Mouse (Mus musculus) left cerebral cortex, adult 18-20 months (tissue): ENCODE data around the gene En2. TPM values are rescaled to one million over a fixed set of nuclear protein-coding genes. Genes with fewer than 3 reads are reported as not detected.

Experiments used
- DNase-seq, 2 experiments: peaks; one replicate each; pipeline ENCODE4 v3.0.0; 2021 to 2022; ENCODE audit warnings: low spot score in 2 of 2, mixed read lengths in 1 of 2
- long read RNA-seq, 2 experiments: library from polyadenylated mRNA; stranded (forward); transcript quantifications; one replicate each; pipeline ENCODE4 v2.0.0; 2021
- total RNA-seq, 2 experiments: library from RNA; stranded (reverse); gene quantifications; 2 replicates each; pipeline ENCODE4 v1.2.3; 2021

The En2 gene
- total RNA-seq, result under 1 TPM; 0.23 to 0.35 TPM
- long read RNA-seq, experiment 1, result 0 reads
- long read RNA-seq, experiment 2, partial matches to known transcripts, result 0 of 2 reads
- long read RNA-seq, experiment 2, other reads (novel, unspliced or antisense), result 0 of 2 reads

DNA sequence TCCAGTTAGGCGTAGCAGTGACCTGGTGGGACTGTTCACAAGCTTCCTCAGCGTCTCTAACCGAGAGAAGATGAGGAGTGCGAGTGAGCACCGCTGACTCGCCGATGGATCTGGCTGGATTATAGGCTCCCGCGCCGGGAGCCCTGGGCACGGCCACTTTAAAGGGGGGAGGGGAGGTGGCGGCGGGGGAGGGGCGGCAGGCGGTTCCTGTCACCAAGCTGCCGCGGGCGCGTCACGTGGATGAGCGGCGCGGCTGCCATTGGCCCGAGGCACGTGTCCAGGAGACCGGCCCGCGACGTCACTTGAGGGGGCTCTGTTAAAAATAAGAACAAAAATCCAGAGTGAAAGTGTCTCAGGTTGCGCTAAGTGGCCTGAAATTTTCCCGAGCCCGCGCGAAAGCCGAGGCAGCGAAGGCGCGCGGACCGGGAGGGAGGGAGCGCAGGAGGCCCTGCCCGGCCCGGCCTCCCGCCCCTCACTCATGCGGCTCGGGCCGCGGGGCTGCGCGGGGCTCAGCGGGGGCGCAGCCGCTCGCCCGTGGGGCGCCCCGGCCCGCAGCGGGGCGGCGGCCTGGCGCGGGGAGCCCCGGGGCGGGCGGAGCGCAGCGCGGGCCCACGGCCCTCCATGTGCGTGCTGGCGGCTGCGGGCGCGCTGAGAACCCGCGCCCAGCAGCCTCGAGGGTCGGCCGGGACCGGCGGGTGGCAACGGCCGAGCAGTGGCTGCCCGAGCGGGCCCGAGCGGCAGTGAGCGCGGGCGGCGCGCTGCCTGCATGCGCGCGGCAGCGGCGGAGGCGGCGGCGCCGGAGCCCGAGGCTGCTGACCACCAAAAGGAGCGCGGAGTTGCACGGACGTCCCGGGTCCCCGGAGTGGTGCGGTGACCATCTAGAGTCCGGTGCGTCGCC lies at the start of gene En2:
Gene En2 (plus strand): TSS at position 337 of the 898 bp plus-strand sequence.
- DNase-seq, result peak; percentile 11 to 24

DNA sequence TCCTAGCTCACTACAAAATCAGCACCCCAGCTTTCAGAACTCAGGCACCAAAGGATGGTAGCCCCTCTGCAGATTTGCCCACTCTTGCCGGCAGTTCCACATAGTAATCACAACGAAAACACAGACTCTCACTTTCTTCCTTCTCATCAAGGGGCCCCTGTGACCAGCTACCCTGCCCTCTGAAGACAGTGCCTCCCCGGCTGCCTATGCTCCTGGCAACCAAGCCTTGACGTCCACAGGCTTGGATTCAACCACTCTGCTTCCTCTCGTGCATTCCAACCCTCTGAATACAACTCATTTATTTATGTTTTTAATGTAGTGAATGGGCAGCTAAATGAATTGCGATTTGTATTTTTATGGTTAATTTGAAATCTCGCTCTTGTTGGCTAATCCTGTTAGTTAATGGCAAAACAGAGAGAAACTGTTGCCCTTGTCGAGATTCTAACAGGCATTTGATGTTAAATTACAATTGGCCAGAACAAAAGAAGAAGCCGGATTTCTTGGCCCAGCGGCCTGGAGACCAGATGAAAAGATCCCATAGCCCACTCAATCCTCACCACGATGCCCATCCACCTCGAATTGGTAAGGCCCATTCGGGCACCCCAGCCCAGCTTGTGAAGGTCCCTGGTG lies 48.1 kb upstream of the En2 start:
- DNase-seq, result no peak

- no peak for DNase-seq
These were observed 47.5 kb upstream of the En2 start for GRCm38 (mm10) chr5:28117882-28118530.

DNA sequence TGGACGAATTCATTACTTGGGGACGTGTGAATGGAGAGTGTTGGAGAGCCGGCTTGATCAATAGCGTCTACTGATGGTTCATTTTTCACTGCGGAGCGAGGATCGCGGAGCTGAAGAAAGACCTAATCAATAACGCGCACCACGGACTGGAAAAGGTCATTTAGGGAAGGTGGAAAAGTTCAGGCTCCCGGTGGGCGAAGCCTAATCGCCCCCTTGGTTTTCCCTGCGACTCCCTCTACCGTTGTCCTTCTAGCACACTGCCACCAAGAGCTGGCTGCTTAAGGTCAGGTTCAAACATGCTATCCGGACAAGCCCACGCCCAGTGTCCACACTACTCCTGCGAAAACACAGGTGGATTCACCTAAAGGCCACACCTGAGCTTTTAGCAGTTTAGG lies 47.0 kb upstream of the En2 start:
- no peak for DNase-seq

DNA sequence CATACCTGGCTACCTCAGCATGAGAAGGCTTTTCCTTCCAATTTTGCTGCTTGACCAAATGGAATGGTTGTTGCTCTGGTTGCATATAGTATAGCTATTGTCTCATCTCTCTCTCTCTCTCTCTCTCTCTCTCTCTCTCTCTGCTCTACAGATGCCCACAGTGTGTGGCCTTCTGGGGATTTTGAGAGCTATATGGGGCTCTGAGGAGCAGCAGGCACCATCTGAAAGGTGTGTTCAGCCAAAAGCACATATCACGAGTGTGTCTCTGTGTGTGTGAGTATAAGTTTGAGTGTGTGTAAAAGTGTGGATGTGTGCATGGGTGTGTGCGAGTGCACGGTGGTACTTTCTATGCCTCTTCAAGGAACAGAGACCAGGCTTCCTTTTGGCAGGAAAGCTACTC lies 45.9 kb upstream of the En2 start:
- DNase-seq, result no peak

DNA sequence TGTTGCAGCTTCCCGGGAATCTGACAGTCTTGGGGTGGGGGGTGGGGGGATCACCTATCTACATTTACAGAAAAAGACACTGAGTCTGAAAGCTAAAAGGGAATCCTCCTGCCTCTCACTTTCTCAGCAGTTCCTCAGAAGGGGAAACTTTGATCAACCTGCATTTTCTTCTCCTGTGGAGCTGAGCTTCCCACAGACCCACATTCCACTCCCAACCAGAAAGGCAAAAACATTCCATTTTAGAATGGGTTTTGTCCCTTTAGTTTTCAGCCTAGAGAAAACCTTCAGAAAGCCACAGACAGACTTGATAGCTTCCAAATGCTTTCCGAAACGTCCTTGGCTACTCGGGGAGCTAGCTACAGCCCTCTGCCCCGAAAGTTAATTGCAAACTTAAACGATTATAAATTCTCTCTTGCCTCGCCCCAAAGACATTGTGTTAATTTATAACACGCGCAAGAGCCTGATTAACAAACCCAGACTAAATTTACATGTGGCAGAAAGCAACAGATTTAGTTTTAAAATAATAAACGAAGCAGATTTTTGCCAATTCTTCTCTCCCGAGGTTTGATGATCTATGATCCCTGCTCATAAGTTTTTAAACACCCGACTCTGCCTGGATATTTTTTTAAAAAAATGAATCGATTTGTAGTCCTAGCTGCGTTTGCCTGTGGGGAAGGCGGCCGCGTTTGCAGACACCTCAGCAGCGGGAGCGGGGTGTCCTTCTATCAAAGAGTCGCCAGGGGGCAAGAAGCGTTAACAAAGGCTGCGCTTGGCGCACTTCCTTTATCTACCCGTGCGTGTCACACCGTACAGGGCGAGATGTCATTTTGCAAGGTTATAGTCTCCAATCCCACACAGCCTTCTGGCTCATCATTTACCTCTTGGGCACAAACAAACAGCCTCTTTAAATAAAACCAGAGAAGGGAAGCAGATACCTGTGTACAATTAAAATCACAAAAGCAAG lies 42.7 kb upstream of the En2 start:
- DNase-seq, result peak in 1 of 2 experiments; percentile 21

GRCm38 (mm10) chr5:28123455-28123825 lies 42.1 kb upstream of the En2 start:
- DNase-seq, result no peak

DNA sequence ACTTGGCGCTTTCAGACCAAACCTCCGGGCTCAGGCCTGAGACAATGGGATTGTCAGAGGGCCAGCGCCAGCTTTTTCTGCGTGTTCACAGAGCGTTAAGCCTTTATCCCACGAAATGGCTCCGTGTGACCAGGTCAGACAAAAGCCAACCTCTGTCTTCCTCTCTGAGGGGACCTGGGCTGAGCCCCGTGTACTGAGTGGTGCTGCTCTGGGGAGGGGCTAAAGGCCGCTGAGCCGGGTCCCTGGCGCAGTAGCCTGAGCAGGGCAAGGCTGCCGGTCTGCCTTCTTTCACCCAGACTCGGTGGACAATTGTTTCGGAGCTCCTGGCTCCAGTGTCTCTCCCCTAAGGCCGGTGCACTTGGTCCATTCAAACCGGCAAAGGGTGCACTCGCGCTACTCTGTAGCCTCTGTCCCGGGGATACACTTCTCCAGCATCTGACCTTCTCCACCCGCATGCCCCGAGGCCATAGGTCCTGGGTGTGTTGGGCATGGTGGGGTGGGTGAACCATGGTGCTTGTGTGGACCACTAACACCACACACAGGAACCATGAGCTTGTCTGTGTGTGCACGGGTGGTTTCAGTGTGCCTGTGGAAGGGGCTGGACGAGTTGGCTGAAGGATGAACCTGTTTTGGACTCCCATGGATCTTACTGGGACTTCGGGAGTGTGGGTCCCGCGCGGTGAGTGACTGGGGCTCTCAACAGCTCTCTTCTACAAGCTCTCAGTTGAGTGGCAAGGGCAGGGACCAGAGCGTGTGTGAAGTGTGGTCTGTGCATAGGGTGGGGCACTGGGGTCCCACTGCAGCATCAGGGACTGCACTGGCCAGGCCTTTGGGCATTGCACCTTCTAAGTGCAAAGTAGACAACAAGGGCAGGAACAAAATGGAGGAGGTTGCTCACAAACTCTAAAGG lies 40.9 kb upstream of the En2 start:
- DNase-seq, result no peak

- DNase-seq, result no peak
These were observed 36.6 kb upstream of the En2 start for GRCm38 (mm10) chr5:28128851-28129250.

DNA sequence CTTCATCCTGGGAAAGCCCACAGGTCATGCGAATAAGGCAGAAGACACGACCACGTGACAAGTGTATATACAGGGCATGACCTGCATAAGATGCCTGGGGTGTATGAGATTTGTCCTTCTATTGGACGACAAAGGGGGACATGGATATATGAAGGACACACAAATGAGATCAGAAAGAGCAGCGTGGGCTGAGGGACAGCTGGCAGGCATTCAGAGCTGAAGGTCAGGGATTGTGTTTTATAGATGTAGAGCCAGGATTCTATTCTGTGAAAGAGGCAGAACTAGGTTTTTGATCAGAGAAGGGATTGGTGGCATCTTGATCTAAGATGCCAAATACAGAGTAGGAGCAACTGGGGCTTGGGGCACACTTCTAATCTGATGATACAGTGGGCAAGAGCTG lies 33.3 kb upstream of the En2 start:
- no peak for DNase-seq

- DNase-seq, result no peak
These were observed 29.1 kb upstream of the En2 start for GRCm38 (mm10) chr5:28136438-28136837.

DNA sequence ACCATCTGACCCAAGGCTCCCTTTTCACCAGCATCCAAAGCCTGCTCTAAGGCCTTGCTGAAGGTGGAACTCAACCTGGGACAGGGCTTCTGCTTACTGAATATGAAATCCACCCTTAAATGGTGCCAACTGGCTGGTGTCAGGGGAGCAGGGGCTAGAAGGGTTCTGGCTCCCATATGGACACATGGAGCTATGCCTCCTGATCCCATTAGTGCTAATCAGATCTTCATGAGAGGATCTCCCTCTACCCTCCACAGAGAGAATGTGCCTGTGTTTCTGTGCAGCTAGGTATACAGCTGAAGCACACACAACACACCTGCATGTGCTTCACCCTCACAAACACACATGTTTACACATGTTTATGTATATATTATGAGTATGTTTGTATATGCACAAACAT lies 20.9 kb upstream of the En2 start:
- no peak for DNase-seq

GRCm38 (mm10) chr5:28146018-28146417 lies 19.5 kb upstream of the En2 start:
- no peak for DNase-seq

DNA sequence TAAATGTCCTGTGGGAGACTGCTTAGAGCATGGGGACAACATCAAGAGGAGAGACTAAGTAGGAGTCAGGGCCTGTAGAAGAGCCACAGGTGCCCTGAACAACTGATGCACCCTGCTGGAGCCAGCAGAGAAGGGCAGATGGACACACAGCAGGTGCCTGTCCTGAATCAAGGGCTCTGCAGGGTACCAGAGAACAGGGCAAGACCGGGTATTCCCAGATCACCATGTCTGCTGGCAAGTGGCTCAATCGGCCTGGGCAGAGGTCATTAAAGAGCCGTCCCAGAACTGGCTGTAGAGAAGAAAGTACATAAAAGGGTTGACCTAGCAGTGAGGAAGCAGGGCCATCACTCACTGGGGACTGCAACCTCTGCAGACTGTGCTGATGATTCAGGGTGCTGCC lies 17.0 kb upstream of the En2 start:
- DNase-seq, result no peak

DNA sequence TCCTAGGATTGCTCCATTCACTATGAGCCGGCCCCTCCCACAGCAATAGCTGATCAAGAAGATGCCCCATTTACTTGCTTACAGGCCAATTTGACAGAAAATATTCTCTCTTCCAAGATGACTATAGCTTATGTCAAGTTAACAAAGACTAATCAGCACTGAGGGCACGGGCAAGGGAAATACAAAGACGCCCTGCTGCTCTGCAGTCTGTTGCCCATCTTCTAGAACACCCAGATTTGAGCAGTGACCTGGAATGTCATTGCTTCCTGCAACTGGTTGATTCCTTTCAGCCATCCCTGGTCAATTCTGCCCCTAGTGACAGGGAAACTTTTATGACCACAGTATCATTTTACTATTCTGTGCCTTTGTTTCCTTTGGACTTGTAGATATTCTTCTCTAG lies 16.1 kb upstream of the En2 start:
- no peak for DNase-seq

DNA sequence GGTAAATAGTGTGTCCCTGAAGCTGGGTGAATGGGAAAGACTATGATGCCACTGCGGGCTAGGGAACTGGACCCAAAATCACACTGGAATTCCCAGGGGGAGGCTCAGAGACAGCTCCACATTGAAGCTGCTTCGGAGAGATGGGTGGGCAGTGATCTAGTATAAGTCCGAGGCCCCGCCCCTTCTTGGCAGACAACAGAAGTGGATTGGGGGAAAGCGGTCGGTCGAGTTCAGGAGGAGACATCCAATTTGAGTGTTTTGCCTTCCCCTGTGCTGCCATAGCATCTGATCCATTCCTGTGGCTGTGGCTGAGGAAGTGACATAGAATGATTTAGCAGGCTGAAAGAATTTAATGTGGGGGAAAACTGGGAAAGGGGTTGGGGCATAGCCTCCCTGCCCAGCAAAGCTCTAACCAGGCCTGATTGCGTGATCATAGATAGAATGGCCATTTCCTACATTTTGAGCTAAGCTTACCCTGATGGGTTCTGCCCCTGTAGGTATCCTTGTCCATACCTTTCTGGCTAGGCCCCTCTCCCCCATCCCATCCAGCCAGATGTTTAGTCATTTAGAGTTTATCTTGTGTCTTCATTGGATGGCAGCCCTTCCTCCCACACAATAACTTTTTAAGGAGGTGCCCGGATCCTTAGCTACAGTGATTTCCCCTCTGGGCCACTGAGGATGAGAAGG lies 8.3 kb upstream of the En2 start:
- no peak for DNase-seq

DNA sequence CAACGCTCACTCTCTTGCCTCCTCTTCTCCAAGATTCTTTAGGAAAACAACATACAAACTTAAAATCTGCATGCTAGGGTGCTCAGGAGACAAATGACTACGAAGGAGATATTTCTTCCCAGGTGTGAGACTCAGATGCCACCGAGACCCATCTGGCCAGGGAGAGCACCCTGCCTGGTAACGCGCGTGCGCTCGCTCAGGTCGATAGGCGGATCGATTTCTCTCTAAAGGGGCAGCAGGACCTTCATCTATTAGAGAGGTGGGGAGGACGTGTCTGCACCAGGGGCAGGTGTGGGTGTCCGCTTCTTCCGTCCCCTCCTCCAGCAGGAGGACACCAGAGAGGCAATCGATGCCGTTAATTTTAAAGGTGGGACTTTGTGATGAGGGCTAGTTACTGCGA lies 7.7 kb upstream of the En2 start:
- DNase-seq, result no peak

DNA sequence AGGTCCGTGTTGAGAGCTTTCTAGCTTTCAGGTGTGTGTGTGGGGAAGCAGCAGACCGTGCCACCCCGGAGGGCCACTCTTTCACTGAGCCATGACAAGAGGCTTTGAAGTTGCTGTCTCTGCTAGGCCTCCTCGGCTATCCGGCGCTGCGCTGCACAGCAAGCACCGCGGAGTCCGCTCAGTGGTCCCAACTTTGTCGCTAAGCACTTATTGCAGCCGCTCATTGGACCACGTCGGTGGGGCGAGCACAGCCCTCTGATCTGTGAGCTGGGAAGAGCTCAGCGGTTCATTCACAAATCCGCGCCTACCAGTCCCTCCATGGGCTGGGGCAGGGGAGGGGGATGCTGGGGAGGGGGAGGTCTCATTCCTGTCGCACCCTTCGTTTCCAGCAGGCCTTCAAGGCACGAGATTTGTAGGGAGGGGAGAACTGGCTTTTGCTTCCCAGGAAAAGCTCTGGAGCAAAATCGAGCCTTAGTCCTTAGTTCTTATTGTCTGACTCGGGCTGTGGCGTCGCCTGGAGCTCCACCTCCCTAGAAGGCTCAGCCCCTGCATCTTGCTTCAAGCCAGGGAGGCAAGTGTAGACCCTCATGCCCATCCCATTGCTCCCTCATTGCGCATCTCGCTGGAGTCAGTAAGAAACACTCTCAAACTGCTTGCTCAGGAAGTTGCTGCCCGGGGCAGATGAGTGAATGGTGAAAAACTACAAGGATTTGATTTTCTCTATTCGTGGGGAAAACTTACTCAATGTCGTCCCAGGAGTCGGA lies 7.0 kb upstream of the En2 start:
- no peak for DNase-seq
